In the genomic region with DNA sequence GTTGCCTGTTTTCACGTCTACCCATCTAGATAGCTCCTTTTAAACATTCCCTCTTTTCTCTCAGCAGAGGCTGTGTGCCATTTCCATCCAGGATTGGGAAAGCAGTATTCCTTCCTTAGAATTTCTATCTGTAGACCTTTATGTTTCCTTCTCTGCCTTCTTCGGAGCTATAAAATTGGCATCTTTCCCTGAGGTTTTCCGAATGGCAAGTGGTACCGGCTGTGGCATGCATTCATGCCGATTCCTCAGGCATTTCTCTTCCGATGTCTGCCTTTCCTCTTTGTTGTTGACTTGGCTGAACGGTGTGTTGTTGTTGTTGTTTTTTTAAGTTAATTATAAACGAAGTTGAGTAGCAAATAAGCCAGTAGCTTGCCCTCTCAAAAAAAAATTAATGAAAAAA, we compare ENCODE assay signal across 16 mouse cellular contexts.
DNase-seq lines count a peak whose midpoint lies in the region; ATAC-seq lines count a peak whose summit lies in the region.
"Had no signal": no experiment of that assay in that cellular context is flagged by ENCODE, and none has a peak within 500 bp of the region (broad histone marks: within the 10 kb centered on the region; RNA-seq: fewer than 3 reads in every experiment).

No protein-coding gene starts in this region.

- H3K36me3 ChIP-seq in forebrain, embryonic 12.5 days (replicated peaks): no peaks in the 10 kb centered on the region
- no peaks in the 10 kb centered on the region for H3K36me3 ChIP-seq in forebrain, embryonic 11.5 days (ENCODE audit: control insufficient read depth, insufficient read depth, low read length)
- no peaks in the 10 kb centered on the region for H3K36me3 ChIP-seq in midbrain, embryonic 14.5 days (ENCODE audit: control insufficient read depth, insufficient read depth, low read length)
- H3K36me3 ChIP-seq: heart, embryonic 10.5 days; limb, embryonic 15.5 days had no signal

- H3K9ac ChIP-seq in forebrain, embryonic 12.5 days: peak overlapping the region; percentile 34; the same call in 1 of the 2 replicates
- H3K9ac ChIP-seq in forebrain, embryonic 11.5 days (ENCODE audit: low read length): no peak overlapping the region
- H3K9ac ChIP-seq in midbrain, embryonic 14.5 days (replicated peaks; ENCODE audit: low read length): peak overlapping the region; percentile 57

- H3K27ac ChIP-seq in forebrain, embryonic 12.5 days: peak overlapping the region; percentile 50
- H3K27ac ChIP-seq in forebrain, embryonic 11.5 days (ENCODE audit: low read depth, low read length): no peak overlapping the region
- peak overlapping the region; percentile 89 for H3K27ac ChIP-seq in midbrain, embryonic 14.5 days (replicated peaks; ENCODE audit: low read depth, low read length)
- H3K27ac ChIP-seq: heart, embryonic 10.5 days; limb, embryonic 15.5 days had no signal

- H3K4me3 ChIP-seq in forebrain, embryonic 12.5 days (replicated peaks): peak overlapping the region; percentile 17
- no peak overlapping the region for H3K4me3 ChIP-seq in forebrain, embryonic 11.5 days (ENCODE audit: low read depth, low read length)
- H3K4me3 ChIP-seq in midbrain, embryonic 14.5 days (replicated peaks; ENCODE audit: low read depth, low read length): peak overlapping the region; percentile 34
- H3K4me3 ChIP-seq: erythroblast, embryonic 14.5 days; heart, embryonic 10.5 days; megakaryocyte, embryonic 14.5 days had no signal

- H3K9me3 ChIP-seq in forebrain, embryonic 12.5 days: no peaks in the 10 kb centered on the region
- no peaks in the 10 kb centered on the region for H3K9me3 ChIP-seq in forebrain, embryonic 11.5 days (ENCODE audit: control insufficient read depth, low read length)
- H3K9me3 ChIP-seq in midbrain, embryonic 14.5 days (ENCODE audit: control insufficient read depth, low read length): peaks cover 3% of the 10 kb centered on the region; the same call in 1 of the 2 replicates
- H3K9me3 ChIP-seq: heart, embryonic 10.5 days; limb, embryonic 15.5 days had no signal

- no peak for DNase-seq in forebrain, embryonic 11.5 days (ENCODE audit: low spot score)
- peak; percentile 11 for DNase-seq in retina, postnatal 1 day
- DNase-seq in retina, embryonic 14.5 days (ENCODE audit: low spot score): no peak
- peak; percentile 37 for DNase-seq in midbrain, embryonic 14.5 days
- DNase-seq in spleen, adult 12 weeks (ENCODE audit: low spot score): no peak
- DNase-seq in kidney, adult 9 months: no peak
- DNase-seq: cerebellum, adult 9-10 months; kidney, adult 11 months; lung, adult 18-20 months; thymus, postnatal 36 days had no signal

- peaks cover 58% of the 10 kb centered on the region for H3K4me1 ChIP-seq in forebrain, embryonic 12.5 days
- peaks cover 4% of the 10 kb centered on the region; the same call in 1 of the 2 replicates for H3K4me1 ChIP-seq in forebrain, embryonic 11.5 days (replicated peaks; ENCODE audit: control insufficient read depth, insufficient read depth, low read length)
- H3K4me1 ChIP-seq in midbrain, embryonic 14.5 days (ENCODE audit: control insufficient read depth, insufficient read depth, low read length): peaks cover 20% of the 10 kb centered on the region; the same call in 1 of the 2 replicates
- H3K4me1 ChIP-seq: heart, embryonic 10.5 days; megakaryocyte, embryonic 14.5 days had no signal

- 74% methylated on average over 8 of the region's 8 CpGs for WGBS in forebrain, embryonic 12.5 days
- 82% methylated on average over 8 of the region's 8 CpGs for WGBS in forebrain, embryonic 11.5 days
- WGBS in midbrain, embryonic 14.5 days: 74% methylated on average over 8 of the region's 8 CpGs

- ATAC-seq in forebrain, embryonic 12.5 days (ENCODE audit: low FRiP score): no peak
- ATAC-seq in forebrain, embryonic 11.5 days (replicated peaks; ENCODE audit: low FRiP score): no peak
- no peak for ATAC-seq in midbrain, embryonic 14.5 days (ENCODE audit: low FRiP score, low TSS enrichment)
- no peak for ATAC-seq in megakaryocyte progenitor cell, adult 5-6 weeks (replicated peaks; ENCODE audit: poor library complexity)

- peaks cover 14% of the 10 kb centered on the region for H3K27me3 ChIP-seq in forebrain, embryonic 12.5 days
- no peaks in the 10 kb centered on the region; the same call in 1 of the 2 replicates for H3K27me3 ChIP-seq in forebrain, embryonic 11.5 days (ENCODE audit: control insufficient read depth, insufficient read depth, low read length)
- H3K27me3 ChIP-seq in midbrain, embryonic 14.5 days (ENCODE audit: control insufficient read depth, insufficient read depth, low read length): no peaks in the 10 kb centered on the region
- H3K27me3 ChIP-seq: limb, embryonic 15.5 days; megakaryocyte, embryonic 14.5 days had no signal

- H3K4me2 ChIP-seq in forebrain, embryonic 12.5 days: peak overlapping the region; percentile 37
- H3K4me2 ChIP-seq in forebrain, embryonic 11.5 days (ENCODE audit: low read depth, low read length, severe bottlenecking): no peak overlapping the region
- H3K4me2 ChIP-seq in midbrain, embryonic 14.5 days (ENCODE audit: low read length): peak overlapping the region; percentile 48

Comparison
In these comparisons a context has a peak if more than half of its experiments do, and no peak if none do; other contexts are left out.
1. DNase-seq: peak in retina, postnatal 1 day (single experiment) and midbrain, embryonic 14.5 days (single experiment); none in forebrain, embryonic 11.5 days (single experiment), retina, embryonic 14.5 days (single experiment), spleen, adult 12 weeks (single experiment) and kidney, adult 9 months (single experiment).